Mouse (Mus musculus) ZHBTc4 (cell line): ENCODE data around the gene Klhl12.
"Not testable (repeated sequence)": the region's sequence is repeated elsewhere in the genome, so short reads cannot be mapped to it uniquely, and the experiment has no call there.

Experiments used
- DNase-seq: peaks from one replicate; pipeline ENCODE4 v3.0.0-alpha.2; 2011; ENCODE audit warnings: low read depth, low spot score

The Klhl12 gene

GRCm38 (mm10) chr1:134454904-134455824, at the start of gene Klhl12:
TSS of gene Klhl12 (plus strand) at chr1:134455531.
- DNase-seq = peak; percentile 99

GRCm38 (mm10) chr1:134406414-134406771, 48.9 kb upstream of the Klhl12 start:
- no peak for DNase-seq

DNA sequence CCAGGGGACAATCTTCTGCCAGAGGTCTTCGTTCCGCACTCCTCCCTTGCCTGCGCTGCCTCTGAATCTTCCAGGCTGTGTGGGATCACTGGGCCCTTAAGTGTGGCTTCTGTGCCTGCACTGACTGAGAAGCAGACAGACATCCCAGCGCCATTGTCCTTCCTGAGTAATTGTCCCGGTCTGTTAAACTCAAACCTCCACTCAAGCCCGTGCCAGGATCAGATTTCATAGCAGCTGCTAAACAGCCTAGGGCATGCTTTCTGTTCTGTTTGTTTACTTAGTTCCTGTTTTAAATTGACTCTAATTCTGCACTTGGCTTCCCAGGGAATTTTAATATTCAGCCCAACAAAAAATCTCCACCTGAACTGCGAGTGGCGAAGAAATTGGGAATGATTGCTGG, 47.3 kb upstream of the Klhl12 start:
- no peak for DNase-seq

- DNase-seq = no peak
Measured at GRCm38 (mm10) chr1:134411706-134412629, 43.4 kb upstream of the Klhl12 start.

- no peak for DNase-seq
Measured at GRCm38 (mm10) chr1:134414038-134414437, 41.3 kb upstream of the Klhl12 start.

- DNase-seq = no peak
Measured at GRCm38 (mm10) chr1:134414501-134415167, 40.7 kb upstream of the Klhl12 start.

DNA sequence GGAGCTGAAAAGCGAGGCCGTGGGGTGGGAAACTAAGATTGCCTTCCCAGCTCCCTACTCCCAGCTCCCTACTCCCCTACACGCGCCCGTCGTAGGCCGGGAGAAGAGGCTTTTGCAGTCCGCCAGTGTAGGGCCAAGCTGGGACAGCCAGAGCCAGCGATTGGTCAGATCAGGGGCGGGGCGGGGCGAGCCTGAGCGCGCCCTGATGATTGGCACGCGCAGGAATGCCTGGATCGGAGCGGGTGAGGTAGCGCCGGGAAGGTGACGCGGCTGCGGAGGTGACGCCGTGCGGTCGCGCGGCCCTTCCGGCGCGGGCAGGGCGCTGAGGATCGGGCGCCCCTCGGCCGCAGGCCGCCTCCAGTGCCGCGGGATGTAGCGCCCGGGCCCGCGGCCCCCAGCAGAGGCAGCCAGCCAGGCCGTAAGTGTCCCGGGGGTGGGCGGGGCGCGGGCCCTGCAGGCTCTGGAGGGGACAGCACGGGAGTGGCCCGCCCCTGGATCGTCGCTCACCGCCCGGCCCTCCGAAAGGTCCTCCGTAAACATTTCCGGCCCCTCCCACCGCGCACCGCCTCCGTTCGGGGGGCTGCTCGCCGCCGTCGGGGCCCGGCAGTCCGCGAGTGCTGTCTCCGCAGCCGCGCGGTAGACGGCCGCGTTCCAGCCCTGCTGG, 40.0 kb upstream of the Klhl12 start, which contains the start of gene Adipor1:
Gene Adipor1, plus strand, starts transcription at position 211 of the 664 bp plus-strand sequence.
- DNase-seq = peak; percentile 99

DNA sequence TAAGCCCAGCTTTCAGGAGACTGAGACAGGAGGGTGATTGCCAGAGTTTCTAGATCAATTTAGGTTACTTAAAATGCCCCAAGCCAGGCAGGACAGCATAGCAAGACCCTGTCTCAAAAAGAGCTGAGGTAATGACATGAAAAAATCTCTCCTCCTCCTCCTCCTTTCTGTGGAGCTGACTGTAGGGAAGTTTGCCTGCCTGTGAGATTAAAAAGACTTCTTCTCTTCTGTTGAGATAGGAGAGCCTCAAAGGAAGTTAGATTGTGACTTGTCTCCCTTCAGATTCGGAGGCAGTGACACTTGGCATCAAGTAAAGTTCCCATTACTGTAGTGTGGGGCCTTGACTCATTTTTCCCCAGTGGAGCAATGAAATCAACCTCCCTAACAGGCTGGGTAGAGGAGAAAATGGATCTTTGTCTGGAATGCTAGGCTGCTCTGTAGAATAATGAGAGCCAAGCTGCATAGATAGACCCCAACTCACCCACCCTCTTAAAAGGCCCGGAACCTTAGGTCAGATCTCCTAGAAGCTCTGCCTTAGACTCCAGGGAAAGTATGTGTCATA, 36.8 kb upstream of the Klhl12 start:
- no peak for DNase-seq

- DNase-seq = peak; percentile 42
Measured at GRCm38 (mm10) chr1:134419176-134419575, 36.2 kb upstream of the Klhl12 start.

DNA sequence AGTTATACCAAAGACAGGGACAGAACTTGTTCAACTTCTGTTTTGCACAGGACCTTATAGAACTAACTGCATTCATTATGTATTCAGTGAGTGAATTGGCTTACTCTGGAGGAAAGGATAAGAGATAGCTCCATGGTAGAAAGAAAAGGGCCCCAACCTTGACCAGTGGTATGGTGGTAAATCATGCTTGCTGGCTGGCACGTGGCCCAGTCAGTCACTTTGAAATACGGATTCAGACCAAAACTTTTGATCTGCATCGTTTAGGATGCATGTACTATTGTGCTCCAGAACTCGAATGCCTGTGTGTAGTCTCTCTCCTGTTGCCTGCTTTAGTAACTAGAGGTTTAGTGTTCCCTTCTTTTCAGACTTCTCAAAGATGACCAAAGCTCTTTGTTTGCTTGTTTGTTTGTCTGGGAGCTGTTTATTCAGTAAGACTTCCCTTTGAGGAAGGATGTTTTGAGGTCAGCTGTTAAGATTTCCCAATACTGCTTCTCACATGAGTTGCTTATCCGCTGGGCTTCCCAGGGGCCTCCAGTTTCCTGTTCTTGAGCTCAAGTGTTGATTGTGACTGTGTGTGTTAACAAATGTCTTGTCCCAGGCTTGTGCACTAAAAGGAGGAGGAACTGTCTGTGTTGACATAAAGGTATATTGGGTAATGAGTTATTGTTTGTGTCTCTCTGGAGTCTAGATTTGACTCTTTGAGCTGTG, 35.4 kb upstream of the Klhl12 start:
- no peak for DNase-seq

GRCm38 (mm10) chr1:134423911-134424310, 31.4 kb upstream of the Klhl12 start:
- peak; percentile 41 for DNase-seq

DNA sequence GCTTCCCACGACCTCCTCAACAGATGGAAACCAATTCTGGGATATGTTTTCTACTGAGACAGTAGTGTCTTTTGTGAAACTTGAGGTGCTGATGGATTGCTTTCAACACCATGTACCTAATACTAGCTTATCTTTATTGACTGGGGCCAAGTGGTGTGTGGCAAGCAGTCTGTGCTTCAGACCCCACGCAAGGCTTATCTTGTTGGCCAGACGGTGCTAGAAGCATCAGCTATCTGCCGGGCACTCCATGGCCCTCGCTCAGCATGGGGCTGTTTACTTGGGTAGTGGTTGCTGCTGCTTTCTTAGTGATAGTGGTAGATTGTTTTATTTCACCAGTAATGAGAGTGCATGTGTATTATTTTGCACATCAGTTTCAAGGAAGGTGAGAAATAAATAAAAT, 29.0 kb upstream of the Klhl12 start:
- DNase-seq = no peak

- DNase-seq = peak; percentile 37
Measured at GRCm38 (mm10) chr1:134433002-134433401, 22.3 kb upstream of the Klhl12 start.

- DNase-seq = no peak
Measured at GRCm38 (mm10) chr1:134433473-134433872, 21.9 kb upstream of the Klhl12 start.

DNA sequence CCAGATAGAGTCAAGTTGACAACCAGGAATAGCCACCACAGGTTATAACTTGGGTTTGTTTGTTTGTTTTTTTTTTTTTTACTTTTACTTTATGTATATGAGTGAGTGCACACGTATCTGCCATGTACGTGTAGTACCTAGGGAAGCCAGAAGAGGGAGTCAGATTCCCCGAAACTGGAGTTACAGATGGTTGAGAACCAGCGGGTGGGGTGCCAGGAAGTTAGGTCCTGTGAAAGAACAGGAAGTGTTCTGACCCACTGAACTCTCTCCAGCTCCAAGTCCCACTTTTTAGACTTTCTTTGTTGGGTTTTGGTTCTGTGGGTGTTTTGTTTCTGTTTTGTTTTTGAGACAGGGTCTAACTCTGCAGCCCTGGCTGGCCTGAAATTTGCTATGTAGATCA, 19.9 kb upstream of the Klhl12 start:
- DNase-seq = peak; percentile 93

- no peak for DNase-seq
Measured at GRCm38 (mm10) chr1:134440437-134440836, 14.9 kb upstream of the Klhl12 start.

- not testable (repeated sequence) for DNase-seq
Measured at GRCm38 (mm10) chr1:134441737-134442136, 13.6 kb upstream of the Klhl12 start.

DNA sequence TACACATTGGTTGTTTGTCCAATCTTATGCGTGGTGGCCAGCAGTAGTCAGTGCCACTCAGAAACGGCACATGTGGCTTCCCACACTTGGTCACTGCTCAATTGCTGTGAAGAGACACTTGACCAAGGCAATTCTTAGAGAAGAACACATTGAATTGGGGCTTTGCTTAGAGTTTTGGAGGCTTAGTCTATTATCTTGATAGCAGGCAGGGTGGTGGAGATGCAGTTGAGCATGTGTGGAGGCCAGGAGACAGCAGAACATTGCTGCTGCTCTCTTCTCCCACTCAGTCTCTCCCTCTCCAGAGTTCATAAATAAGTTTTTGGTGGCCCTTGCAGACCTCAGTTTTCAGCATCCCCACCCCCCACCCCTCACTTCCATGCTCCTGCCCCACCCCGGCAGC, 12.9 kb upstream of the Klhl12 start:
- DNase-seq = no peak

- DNase-seq = not testable (repeated sequence)
Measured at GRCm38 (mm10) chr1:134443288-134443687, 12.0 kb upstream of the Klhl12 start.

- no peak for DNase-seq
Measured at GRCm38 (mm10) chr1:134445418-134445817, 9.9 kb upstream of the Klhl12 start.
